Mouse (Mus musculus): ENCODE results near the gene Dscaml1. TPM values are rescaled to one million over a fixed set of nuclear protein-coding genes. Genes with fewer than 3 reads are reported as not detected.

Dscaml1 gene
- polyA plus RNA-seq, 1 experiment = 32.4 TPM

- no peak overlapping the region for H3K27ac ChIP-seq (ENCODE audit: control insufficient read depth, insufficient read depth, low read depth, low read length)
- no peaks in the 10 kb centered on the region for H3K4me1 ChIP-seq (ENCODE audit: control insufficient read depth, insufficient read depth, low read length)
- no peaks in the 10 kb centered on the region for H3K27me3 ChIP-seq (ENCODE audit: control insufficient read depth, insufficient read depth, low read length)
- no peak overlapping the region for H3K4me3 ChIP-seq (ENCODE audit: control insufficient read depth, low read depth, low read length)
- H3K36me3 ChIP-seq (ENCODE audit: control insufficient read depth, insufficient read depth, low read length) = no peaks in the 10 kb centered on the region
- TF ChIP-seq CTCF (IDR thresholded peaks at IDR 0.05; ENCODE audit: control insufficient read depth, insufficient read depth, insufficient replicate concordance, low read depth, low read length) = no peak
- no peak for TF ChIP-seq POLR2A (IDR thresholded peaks at IDR 0.05; ENCODE audit: control insufficient read depth, low read depth, low read length)
These were observed 44.5 kb downstream of the Dscaml1 start for GRCm38 (mm10) chr9:45470746-45471471.

GRCm38 (mm10) chr9:45471691-45472090 lies 45.3 kb downstream of the Dscaml1 start:
- no peak for TF ChIP-seq CTCF (IDR thresholded peaks at IDR 0.05; ENCODE audit: control insufficient read depth, insufficient read depth, insufficient replicate concordance, low read depth, low read length)
- no peak for TF ChIP-seq POLR2A (IDR thresholded peaks at IDR 0.05; ENCODE audit: control insufficient read depth, low read depth, low read length)
- Histone ChIP-seq H3K27ac (ENCODE audit: control insufficient read depth, insufficient read depth, low read depth, low read length) (no peak overlapping the region), H3K4me3 (ENCODE audit: control insufficient read depth, low read depth, low read length) (no peak overlapping the region)

GRCm38 (mm10) chr9:45474874-45475273 lies 48.4 kb downstream of the Dscaml1 start:
- Histone ChIP-seq H3K36me3 (ENCODE audit: control insufficient read depth, insufficient read depth, low read length) (no peaks in the 10 kb centered on the region), H3K27ac (ENCODE audit: control insufficient read depth, insufficient read depth, low read depth, low read length) (no peak overlapping the region), H3K4me3 (ENCODE audit: control insufficient read depth, low read depth, low read length) (no peak overlapping the region), H3K27me3 (ENCODE audit: control insufficient read depth, insufficient read depth, low read length) (no peaks in the 10 kb centered on the region), H3K4me1 (ENCODE audit: control insufficient read depth, insufficient read depth, low read length) (no peaks in the 10 kb centered on the region)
- TF ChIP-seq CTCF (IDR thresholded peaks at IDR 0.05; ENCODE audit: control insufficient read depth, insufficient read depth, insufficient replicate concordance, low read depth, low read length) (no peak), POLR2A (IDR thresholded peaks at IDR 0.05; ENCODE audit: control insufficient read depth, low read depth, low read length) (no peak)

More at GRCm38 (mm10) chr9:45471691-45472090, 45.3 kb downstream of the Dscaml1 start:
- Histone ChIP-seq H3K27me3 (ENCODE audit: control insufficient read depth, insufficient read depth, low read length) (no peaks in the 10 kb centered on the region), H3K4me1 (ENCODE audit: control insufficient read depth, insufficient read depth, low read length) (no peaks in the 10 kb centered on the region), H3K36me3 (ENCODE audit: control insufficient read depth, insufficient read depth, low read length) (no peaks in the 10 kb centered on the region)

- no peaks in the 10 kb centered on the region; the same call in 1 of the 2 replicates for H3K4me1 ChIP-seq (ENCODE audit: control insufficient read depth, insufficient read depth, low read length)
- no peak overlapping the region for H3K27ac ChIP-seq (ENCODE audit: control insufficient read depth, insufficient read depth, low read depth, low read length)
- H3K4me3 ChIP-seq (ENCODE audit: control insufficient read depth, low read depth, low read length) = no peak overlapping the region; the same call in 1 of the 2 replicates
- H3K36me3 ChIP-seq (ENCODE audit: control insufficient read depth, insufficient read depth, low read length) = no peaks in the 10 kb centered on the region
- no peak for TF ChIP-seq CTCF (IDR thresholded peaks at IDR 0.05; ENCODE audit: control insufficient read depth, insufficient read depth, insufficient replicate concordance, low read depth, low read length)
- no peak for TF ChIP-seq POLR2A (IDR thresholded peaks at IDR 0.05; ENCODE audit: control insufficient read depth, low read depth, low read length)
- no peaks in the 10 kb centered on the region for H3K27me3 ChIP-seq (ENCODE audit: control insufficient read depth, insufficient read depth, low read length)
These were observed 54.5 kb downstream of the Dscaml1 start for GRCm38 (mm10) chr9:45480936-45481335.

GRCm38 (mm10) chr9:45486665-45487074 lies 60.2 kb downstream of the Dscaml1 start:
- H3K4me1 ChIP-seq (ENCODE audit: control insufficient read depth, insufficient read depth, low read length) = no peaks in the 10 kb centered on the region
- no peak overlapping the region for H3K4me3 ChIP-seq (ENCODE audit: control insufficient read depth, low read depth, low read length)
- no peaks in the 10 kb centered on the region for H3K27me3 ChIP-seq (ENCODE audit: control insufficient read depth, insufficient read depth, low read length)
- no peak for TF ChIP-seq CTCF (IDR thresholded peaks at IDR 0.05; ENCODE audit: control insufficient read depth, insufficient read depth, insufficient replicate concordance, low read depth, low read length)
- no peak for TF ChIP-seq POLR2A (IDR thresholded peaks at IDR 0.05; ENCODE audit: control insufficient read depth, low read depth, low read length)
- H3K36me3 ChIP-seq (ENCODE audit: control insufficient read depth, insufficient read depth, low read length) = no peaks in the 10 kb centered on the region
- no peak overlapping the region for H3K27ac ChIP-seq (ENCODE audit: control insufficient read depth, insufficient read depth, low read depth, low read length)

- no peaks in the 10 kb centered on the region for H3K36me3 ChIP-seq (ENCODE audit: control insufficient read depth, insufficient read depth, low read length)
- no peak for TF ChIP-seq CTCF (IDR thresholded peaks at IDR 0.05; ENCODE audit: control insufficient read depth, insufficient read depth, insufficient replicate concordance, low read depth, low read length)
- TF ChIP-seq POLR2A (IDR thresholded peaks at IDR 0.05; ENCODE audit: control insufficient read depth, low read depth, low read length) = no peak
- H3K4me3 ChIP-seq (ENCODE audit: control insufficient read depth, low read depth, low read length) = no peak overlapping the region
- H3K4me1 ChIP-seq (ENCODE audit: control insufficient read depth, insufficient read depth, low read length) = no peaks in the 10 kb centered on the region
- H3K27me3 ChIP-seq (ENCODE audit: control insufficient read depth, insufficient read depth, low read length) = no peaks in the 10 kb centered on the region
- no peak overlapping the region for H3K27ac ChIP-seq (ENCODE audit: control insufficient read depth, insufficient read depth, low read depth, low read length)
These were observed 60.9 kb downstream of the Dscaml1 start for GRCm38 (mm10) chr9:45487179-45487801.

- Histone ChIP-seq H3K4me1 (ENCODE audit: control insufficient read depth, insufficient read depth, low read length) (no peaks in the 10 kb centered on the region), H3K27me3 (ENCODE audit: control insufficient read depth, insufficient read depth, low read length) (no peaks in the 10 kb centered on the region), H3K27ac (ENCODE audit: control insufficient read depth, insufficient read depth, low read depth, low read length) (no peak overlapping the region), H3K36me3 (ENCODE audit: control insufficient read depth, insufficient read depth, low read length) (no peaks in the 10 kb centered on the region), H3K4me3 (ENCODE audit: control insufficient read depth, low read depth, low read length) (no peak overlapping the region)
- TF ChIP-seq CTCF (IDR thresholded peaks at IDR 0.05; ENCODE audit: control insufficient read depth, insufficient read depth, insufficient replicate concordance, low read depth, low read length) (no peak), POLR2A (IDR thresholded peaks at IDR 0.05; ENCODE audit: control insufficient read depth, low read depth, low read length) (no peak)
These were observed 64.5 kb downstream of the Dscaml1 start for GRCm38 (mm10) chr9:45490899-45491298.
